Mouse (Mus musculus) stomach, postnatal 0 days (tissue): ENCODE measurements around the gene Nhlrc1. TPM values are rescaled to one million over a fixed set of nuclear protein-coding genes. Genes with fewer than 3 reads are reported as not detected.

Source experiments
- ATAC-seq: fragments of 200-750 bp; cut with Nextera tagmentation; 2 replicates; pipeline ENCODE4 v1.8.0; 2017; ENCODE audit not compliant: low FRiP score, low TSS enrichment
- DNase-seq: peaks from one replicate; pipeline ENCODE4 v3.0.0-alpha.2; 2016; ENCODE audit warnings: low spot score
- H3K27ac ChIP-seq: fragments of 300-500 bp; sonication (generic); replicated peaks from 2 replicates; pipeline ENCODE4 v1.5.1; 2014; ENCODE audit warnings: mild to moderate bottlenecking, control low read depth
- H3K27me3 ChIP-seq: fragments of 300-500 bp; sonication (generic); 2 replicates; pipeline ENCODE4 v1.6.1; 2014; ENCODE audit warnings: low read length; ENCODE audit not compliant: control insufficient read depth, insufficient read depth
- H3K36me3 ChIP-seq: fragments of 300-500 bp; sonication (generic); 2 replicates; pipeline ENCODE4 v1.6.1; 2014; ENCODE audit warnings: low read length, mixed read lengths; ENCODE audit not compliant: control insufficient read depth, insufficient read depth
- H3K4me1 ChIP-seq: fragments of 300-500 bp; sonication (generic); replicated peaks from 2 replicates; pipeline ENCODE4 v1.6.1; 2014; ENCODE audit warnings: antibody characterized with exemption; ENCODE audit not compliant: control insufficient read depth, insufficient read depth
- H3K4me2 ChIP-seq: fragments of 300-500 bp; sonication (generic); replicated peaks from 2 replicates; pipeline ENCODE4 v1.6.1; 2014; ENCODE audit warnings: low read depth, mild to moderate bottlenecking, control low read depth, moderate library complexity
- H3K4me3 ChIP-seq: fragments of 300-500 bp; sonication (generic); 2 replicates; pipeline ENCODE4 v1.5.1; 2014; ENCODE audit warnings: low read depth, low read length, control low read depth
- H3K9ac ChIP-seq: fragments of 300-500 bp; sonication (generic); 2 replicates; pipeline ENCODE4 v1.6.1; 2014; ENCODE audit warnings: mild to moderate bottlenecking, low read length, control low read depth, mixed read lengths
- H3K9me3 ChIP-seq: fragments of 300-500 bp; sonication (generic); 2 replicates; pipeline ENCODE4 v1.6.1; 2016; ENCODE audit warnings: low read length; ENCODE audit not compliant: control insufficient read depth
- CTCF ChIP-seq: IDR thresholded peaks from 2 replicates; pipeline ENCODE4 v1.5.1; 2016; ENCODE audit warnings: antibody characterized with exemption, low read depth, mild to moderate bottlenecking, moderate library complexity
- EP300 ChIP-seq: optimal IDR thresholded peaks from 2 replicates; pipeline ENCODE3; 2016; ENCODE audit warnings: antibody characterized with exemption
- WGBS: fragments of 180-500 bp; shearing (Covaris S2); extraction: QIAGEN DNeasy Blood & Tissue Kit; methylation state at CpG from one replicate; pipeline ENCODE4 v1.1.7; 2014; 5-methylcytosine and 5-hydroxymethylcytosine counted together
- polyA plus RNA-seq: library from polyadenylated mRNA; unstranded; fragments of >200 nt; fragmentation: Nextera tagmentation; extraction: Ambion mirVana; gene quantifications from 2 replicates; pipeline ENCODE4 v1.2.1, GENCODE M21; 2015

Nhlrc1 gene
- polyA plus RNA-seq, 1 experiment from 2014 or later, result 3.6 TPM

DNA sequence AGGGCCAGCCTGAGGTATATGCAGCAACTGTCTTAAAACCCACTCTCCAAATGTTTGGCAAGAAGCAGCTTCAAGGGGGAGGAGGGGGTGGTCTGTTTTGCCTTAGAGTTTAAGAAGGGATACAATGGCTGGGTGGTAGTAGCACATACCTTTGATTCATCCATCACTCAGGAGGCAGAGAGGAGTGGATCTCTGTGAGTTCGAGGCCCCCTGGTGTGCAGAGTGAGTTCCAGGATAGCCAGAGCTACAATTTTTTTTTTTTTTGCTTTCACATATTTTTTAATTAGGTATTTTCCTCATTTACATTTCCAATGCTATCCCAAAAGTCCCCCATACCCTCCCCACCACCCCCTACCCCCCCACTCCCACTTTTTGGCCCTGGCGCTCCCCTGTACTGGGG is 46.0 kb downstream of the Nhlrc1 start:
- Histone ChIP-seq H3K4me3 (no peak overlapping the region), H3K27me3 (no peaks in the 10 kb centered on the region), H3K9me3 (no peaks in the 10 kb centered on the region), H3K9ac (no peak overlapping the region), H3K4me2 (no peak overlapping the region), H3K4me1 (no peaks in the 10 kb centered on the region), H3K27ac (no peak overlapping the region), H3K36me3 (no peaks in the 10 kb centered on the region)
- TF ChIP-seq CTCF (peak; percentile 34), EP300 (no peak)
- ATAC-seq (no peak), DNase-seq (no peak)
- 79% methylated on average over 2 of the region's 2 CpGs for WGBS

- H3K27me3 ChIP-seq, result no peaks in the 10 kb centered on the region
- no peak overlapping the region for H3K4me2 ChIP-seq
These were observed 47.3 kb downstream of the Nhlrc1 start for GRCm38 (mm10) chr13:46967308-46967707.

More at GRCm38 (mm10) chr13:46967308-46967707, 47.3 kb downstream of the Nhlrc1 start:
- no peaks in the 10 kb centered on the region for H3K36me3 ChIP-seq
- no peak overlapping the region for H3K4me3 ChIP-seq
- 72% methylated on average over 4 of the region's 4 CpGs for WGBS
- no peaks in the 10 kb centered on the region for H3K4me1 ChIP-seq
- TF ChIP-seq CTCF (peak; percentile 61), EP300 (no peak)
- no peak overlapping the region for H3K27ac ChIP-seq
- H3K9ac ChIP-seq, result no peak overlapping the region
- ATAC-seq (no peak), DNase-seq (no peak)
- H3K9me3 ChIP-seq, result no peaks in the 10 kb centered on the region

Other genes starting within 250 kb of the Nhlrc1 start
- 12.8 and 13.5 TPM in 2 replicates for gene Kif13a, start 85.0 kb downstream of the Nhlrc1 start, polyA plus RNA-seq
- 10.1 and 11.1 TPM in 2 replicates for gene Kdm1b, start 28.6 kb upstream of the Nhlrc1 start, polyA plus RNA-seq
- 10.0 and 10.2 TPM in 2 replicates for gene Tpmt, start 29.9 kb upstream of the Nhlrc1 start, polyA plus RNA-seq
- 114 and 133 TPM in 2 replicates for gene Dek, start 91.4 kb upstream of the Nhlrc1 start, polyA plus RNA-seq
- 3.7 and 4.0 TPM in 2 replicates for gene Rnf144b, start 107.8 kb upstream of the Nhlrc1 start, polyA plus RNA-seq